Mouse (Mus musculus): ENCODE results near the gene Zfp277. TPM values are rescaled to one million over a fixed set of nuclear protein-coding genes. Genes with fewer than 3 reads are reported as not detected.

Gene Zfp277
- polyA plus RNA-seq, 1 experiment from 2014 or later: 38.9 TPM

DNA sequence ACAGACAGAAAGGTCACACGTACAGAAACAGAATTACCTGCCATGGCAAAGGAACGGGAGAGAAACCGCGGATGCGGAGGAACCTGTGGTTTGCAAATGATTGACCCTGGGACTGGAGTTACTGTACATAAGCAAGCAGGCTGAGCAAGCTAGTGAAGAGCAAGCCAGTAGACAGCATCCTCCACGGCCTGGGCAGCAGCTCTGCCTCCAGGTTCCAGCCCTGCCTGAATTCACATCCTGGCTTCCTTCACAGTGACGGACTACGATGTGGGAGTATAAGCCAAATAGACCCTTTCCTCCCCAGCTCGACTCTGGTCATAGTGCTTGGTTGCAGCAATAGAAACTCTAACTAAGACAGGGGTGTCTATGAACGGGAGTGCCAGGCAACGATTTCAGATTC lies 63.9 kb downstream of the Zfp277 start:
- WGBS: 85% methylated on average over 11 of the region's 11 CpGs
- Histone ChIP-seq H3K4me3 (no peak overlapping the region), H3K27ac (no peak overlapping the region), H3K27me3 (ENCODE audit: insufficient read depth, poor library complexity, severe bottlenecking) (no peaks in the 10 kb centered on the region), H3K9me3 (no peaks in the 10 kb centered on the region), H3K36me3 (no peaks in the 10 kb centered on the region), H3K4me1 (peaks cover 7% of the 10 kb centered on the region; the same call in 1 of the 2 replicates)
- no peak for DNase-seq (ENCODE audit: low spot score)

GRCm38 (mm10) chr12:40381173-40381801 lies 64.4 kb downstream of the Zfp277 start:
- DNase-seq (ENCODE audit: low spot score): no peak
- Histone ChIP-seq H3K4me1 (peaks cover 7% of the 10 kb centered on the region; the same call in 1 of the 2 replicates), H3K36me3 (no peaks in the 10 kb centered on the region), H3K27ac (no peak overlapping the region), H3K4me3 (no peak overlapping the region), H3K27me3 (ENCODE audit: insufficient read depth, poor library complexity, severe bottlenecking) (no peaks in the 10 kb centered on the region), H3K9me3 (no peaks in the 10 kb centered on the region)
- 85% methylated on average over 10 of the region's 10 CpGs for WGBS

DNA sequence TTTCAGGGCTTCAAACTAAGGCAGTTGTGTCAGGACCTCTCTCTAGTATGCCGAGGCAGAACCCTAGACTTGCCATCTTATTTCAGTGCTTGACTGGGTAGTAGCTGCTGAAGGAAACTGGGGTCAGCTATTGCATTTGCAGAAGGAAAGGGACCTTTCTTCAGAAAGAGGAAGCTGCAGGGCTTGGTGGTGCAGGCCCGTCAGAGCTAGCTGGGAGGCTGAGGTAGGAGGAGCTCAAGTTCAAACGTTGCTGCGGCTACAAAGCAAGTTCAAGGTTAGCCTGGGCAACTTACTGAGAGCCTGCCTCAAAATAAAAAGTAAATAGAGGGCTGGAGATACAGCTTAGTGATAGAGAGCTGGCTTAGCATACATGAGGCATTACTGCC lies 66.2 kb downstream of the Zfp277 start:
- WGBS: 86% methylated on average over 4 of the region's 4 CpGs
- Histone ChIP-seq H3K4me1 (peaks cover 7% of the 10 kb centered on the region; the same call in 1 of the 2 replicates), H3K4me3 (no peak overlapping the region), H3K36me3 (no peaks in the 10 kb centered on the region), H3K9me3 (no peaks in the 10 kb centered on the region), H3K27ac (no peak overlapping the region), H3K27me3 (ENCODE audit: insufficient read depth, poor library complexity, severe bottlenecking) (no peaks in the 10 kb centered on the region)
- no peak for DNase-seq (ENCODE audit: low spot score)

DNA sequence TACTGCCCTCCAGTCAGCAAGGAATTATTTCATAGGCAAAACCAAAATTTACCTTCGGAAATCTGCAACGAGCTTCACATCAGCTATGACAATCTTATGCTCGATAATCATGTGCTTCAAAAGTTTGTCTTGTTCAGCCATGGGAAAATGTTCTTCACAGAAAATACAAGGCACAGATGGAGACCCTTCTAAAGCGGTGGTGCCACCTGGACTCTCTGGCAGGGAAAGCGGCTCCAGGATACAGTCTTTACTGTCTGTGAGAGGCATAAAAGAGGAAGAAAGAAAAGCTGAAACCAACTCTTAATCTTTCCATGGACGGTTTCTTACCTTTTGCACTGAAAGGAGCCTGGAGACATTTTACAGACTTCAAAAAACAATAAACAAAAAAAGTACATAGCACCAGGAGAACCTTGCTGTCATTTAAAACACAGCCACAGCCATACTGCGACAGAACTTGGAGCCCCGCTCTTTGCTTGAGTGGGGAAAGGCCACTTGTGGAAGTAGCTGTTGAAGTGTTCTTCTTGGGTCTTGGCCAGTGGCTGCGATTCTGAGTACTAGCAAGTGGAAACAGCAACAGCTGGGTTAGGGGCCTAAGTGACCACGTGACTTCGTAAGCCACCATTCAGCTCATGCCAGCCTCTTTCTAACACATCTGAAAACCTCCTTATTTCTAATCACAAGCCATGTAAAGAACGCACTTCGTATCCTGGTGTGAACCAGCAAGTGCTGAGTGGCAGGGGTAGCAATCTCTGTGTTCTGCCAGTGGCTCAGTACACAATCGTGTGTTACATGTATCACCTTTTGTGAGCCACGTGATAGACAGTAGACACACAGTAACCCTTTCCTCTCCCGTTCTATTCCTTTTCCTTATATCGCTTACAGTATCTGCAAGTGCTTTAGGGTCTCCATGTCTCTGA lies 66.8 kb downstream of the Zfp277 start:
- Histone ChIP-seq H3K27ac (no peak overlapping the region), H3K4me1 (0 out of 2 replicates have a peak, but pooled peaks cover 3% of the 10 kb centered on the region), H3K4me3 (no peak overlapping the region), H3K27me3 (ENCODE audit: insufficient read depth, poor library complexity, severe bottlenecking) (no peaks in the 10 kb centered on the region), H3K9me3 (no peaks in the 10 kb centered on the region), H3K36me3 (no peaks in the 10 kb centered on the region)
- no peak for DNase-seq (ENCODE audit: low spot score)
- 77% methylated on average over 17 of the region's 17 CpGs for WGBS

DNA sequence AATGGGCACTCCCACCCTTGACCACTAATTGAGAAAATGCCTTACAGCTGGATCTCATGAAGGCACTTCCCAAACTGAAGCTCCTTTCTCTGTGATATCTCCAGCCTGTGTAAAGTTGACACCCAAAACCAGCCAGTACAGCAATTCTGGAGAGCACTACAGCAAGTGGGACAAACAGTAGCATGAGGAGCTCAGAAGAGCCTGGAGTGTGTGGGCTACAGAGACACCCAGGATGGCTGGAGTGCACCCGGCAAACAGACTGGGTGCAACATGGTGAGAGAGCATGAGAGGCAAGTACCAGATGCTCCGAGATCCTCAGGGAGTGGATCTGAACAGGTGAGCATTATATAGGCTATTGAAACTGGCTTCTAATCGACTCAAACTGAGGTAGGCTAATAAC lies 93.8 kb downstream of the Zfp277 start:
- WGBS: 88% methylated on average over 3 of the region's 3 CpGs
- Histone ChIP-seq H3K27ac (no peak overlapping the region), H3K36me3 (peaks cover 6% of the 10 kb centered on the region; the same call in 1 of the 2 replicates), H3K4me3 (no peak overlapping the region), H3K4me1 (no peaks in the 10 kb centered on the region), H3K27me3 (ENCODE audit: insufficient read depth, poor library complexity, severe bottlenecking) (no peaks in the 10 kb centered on the region), H3K9me3 (no peaks in the 10 kb centered on the region)
- DNase-seq (ENCODE audit: low spot score): no peak

GRCm38 (mm10) chr12:40348251-40348650 lies 97.5 kb downstream of the Zfp277 start:
- H3K4me3 ChIP-seq: no peak overlapping the region
- no peaks in the 10 kb centered on the region for H3K9me3 ChIP-seq
- no peaks in the 10 kb centered on the region for H3K27me3 ChIP-seq (ENCODE audit: insufficient read depth, poor library complexity, severe bottlenecking)
- peaks cover 6% of the 10 kb centered on the region; the same call in 1 of the 2 replicates for H3K36me3 ChIP-seq
- no peak for DNase-seq (ENCODE audit: low spot score)
- H3K4me1 ChIP-seq: no peaks in the 10 kb centered on the region
- no peak overlapping the region for H3K27ac ChIP-seq
- 79% methylated on average over 4 of the region's 4 CpGs for WGBS

- DNase-seq (ENCODE audit: low spot score): no peak
- no peaks in the 10 kb centered on the region for H3K9me3 ChIP-seq
- no peak overlapping the region for H3K4me3 ChIP-seq
- no peaks in the 10 kb centered on the region for H3K27me3 ChIP-seq (ENCODE audit: insufficient read depth, poor library complexity, severe bottlenecking)
- H3K4me1 ChIP-seq: no peaks in the 10 kb centered on the region
- H3K27ac ChIP-seq: no peak overlapping the region
- WGBS: 85% methylated on average over 10 of the region's 10 CpGs
- H3K36me3 ChIP-seq: peaks cover 6% of the 10 kb centered on the region; the same call in 1 of the 2 replicates
Observed at GRCm38 (mm10) chr12:40347060-40347698, 98.5 kb downstream of the Zfp277 start.

DNA sequence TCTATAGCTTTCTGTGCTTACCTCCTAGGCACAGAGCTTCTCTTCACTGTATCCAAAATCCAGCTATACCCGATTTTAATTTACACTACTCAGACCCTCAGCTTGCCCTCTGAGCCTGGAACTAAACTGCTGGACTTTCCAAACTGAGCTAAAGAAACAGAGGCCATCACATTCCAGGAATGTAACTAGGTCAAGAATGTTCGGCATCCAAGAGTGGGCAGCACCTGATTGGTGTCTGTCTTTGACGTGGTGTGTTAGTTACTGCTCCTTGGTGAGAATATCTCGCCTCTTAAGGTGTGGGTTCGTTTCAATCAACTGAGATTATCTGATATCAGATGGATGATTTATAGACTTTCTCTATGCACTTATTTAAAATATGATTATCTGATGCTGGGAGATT lies 104.3 kb downstream of the Zfp277 start:
- no peaks in the 10 kb centered on the region for H3K9me3 ChIP-seq
- DNase-seq (ENCODE audit: low spot score): no peak
- H3K4me1 ChIP-seq: peaks cover 21% of the 10 kb centered on the region

GRCm38 (mm10) chr12:40335303-40335702 lies 110.4 kb downstream of the Zfp277 start:
- Histone ChIP-seq H3K4me3 (no peak overlapping the region), H3K27ac (no peak overlapping the region), H3K4me1 (peaks cover 12% of the 10 kb centered on the region), H3K27me3 (ENCODE audit: insufficient read depth, poor library complexity, severe bottlenecking) (no peaks in the 10 kb centered on the region), H3K36me3 (0 out of 2 replicates have a peak, but pooled peaks cover 12% of the 10 kb centered on the region), H3K9me3 (no peaks in the 10 kb centered on the region)
- no peak for DNase-seq (ENCODE audit: low spot score)
- WGBS: 91% methylated on average over 3 of the region's 3 CpGs

More for the DNA sequence above, 104.3 kb downstream of the Zfp277 start:
- Histone ChIP-seq H3K27ac (peak overlapping the region; percentile 47; the same call in 1 of the 2 replicates), H3K4me3 (no peak overlapping the region), H3K27me3 (ENCODE audit: insufficient read depth, poor library complexity, severe bottlenecking) (no peaks in the 10 kb centered on the region), H3K36me3 (no peaks in the 10 kb centered on the region)
- WGBS: 32% methylated on average over 5 of the region's 5 CpGs

DNA sequence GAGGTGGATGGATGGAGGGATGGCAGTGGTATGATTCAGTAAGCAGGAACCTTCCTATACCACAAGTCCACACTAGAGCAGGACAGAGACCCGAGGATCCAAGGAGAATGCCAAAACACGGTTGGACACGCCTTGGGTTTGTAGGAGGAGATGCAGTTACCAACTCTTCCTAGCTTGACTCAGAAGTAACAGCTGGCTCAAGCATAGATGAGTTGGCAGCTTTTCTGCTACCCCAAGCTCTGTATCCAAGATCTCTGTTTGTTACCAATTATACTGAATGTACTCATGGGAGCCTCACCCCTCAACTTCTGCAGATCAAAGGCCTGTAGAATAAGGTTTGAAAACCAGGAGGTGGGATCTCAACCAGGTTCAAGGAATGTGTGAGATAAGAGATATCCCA lies 114.2 kb downstream of the Zfp277 start:
- no peaks in the 10 kb centered on the region for H3K4me1 ChIP-seq
- WGBS: 83% methylated on average over 3 of the region's 3 CpGs
- H3K36me3 ChIP-seq: 0 out of 2 replicates have a peak, but pooled peaks cover 12% of the 10 kb centered on the region
- DNase-seq (ENCODE audit: low spot score): no peak
- no peak overlapping the region for H3K4me3 ChIP-seq
- H3K27me3 ChIP-seq (ENCODE audit: insufficient read depth, poor library complexity, severe bottlenecking): no peaks in the 10 kb centered on the region
- no peak overlapping the region for H3K27ac ChIP-seq
- H3K9me3 ChIP-seq: no peaks in the 10 kb centered on the region

DNA sequence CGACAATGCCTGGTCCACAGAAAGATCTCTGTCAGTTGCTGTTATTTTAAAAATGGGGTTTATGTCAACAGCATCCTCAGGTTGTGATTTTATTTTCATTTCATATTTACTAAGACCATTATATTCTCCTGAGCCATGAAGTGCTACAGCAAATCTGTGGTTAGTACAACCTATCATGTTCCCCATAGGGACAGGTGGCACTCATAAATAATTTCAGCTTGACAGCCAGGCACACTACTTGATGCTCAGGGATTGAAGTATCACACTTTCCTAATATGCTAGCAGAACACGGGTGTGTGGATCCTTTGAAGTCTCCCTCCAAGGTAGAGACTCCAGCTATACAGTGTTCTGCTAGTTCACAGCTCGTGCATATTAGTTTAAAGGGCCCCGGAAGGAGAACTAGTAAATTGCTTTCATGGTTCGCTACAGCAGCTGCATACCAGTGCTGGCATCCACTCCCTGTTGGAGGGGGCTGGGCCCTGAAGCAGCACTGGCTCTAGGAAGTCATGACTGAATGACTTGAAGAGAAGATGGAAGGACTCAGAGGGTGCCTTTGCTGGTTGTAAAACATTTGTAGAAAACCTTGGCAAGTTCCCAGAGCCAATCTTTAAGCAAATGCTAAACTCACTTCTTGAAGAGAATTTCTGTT lies 118.6 kb downstream of the Zfp277 start:
- Histone ChIP-seq H3K36me3 (0 out of 2 replicates have a peak, but pooled peaks cover 8% of the 10 kb centered on the region), H3K27ac (no peak overlapping the region), H3K4me1 (0 out of 2 replicates have a peak, but pooled peaks cover 3% of the 10 kb centered on the region), H3K4me3 (no peak overlapping the region), H3K27me3 (ENCODE audit: insufficient read depth, poor library complexity, severe bottlenecking) (no peaks in the 10 kb centered on the region), H3K9me3 (no peaks in the 10 kb centered on the region)
- DNase-seq (ENCODE audit: low spot score): no peak
- WGBS: 72% methylated on average over 5 of the region's 5 CpGs

DNA sequence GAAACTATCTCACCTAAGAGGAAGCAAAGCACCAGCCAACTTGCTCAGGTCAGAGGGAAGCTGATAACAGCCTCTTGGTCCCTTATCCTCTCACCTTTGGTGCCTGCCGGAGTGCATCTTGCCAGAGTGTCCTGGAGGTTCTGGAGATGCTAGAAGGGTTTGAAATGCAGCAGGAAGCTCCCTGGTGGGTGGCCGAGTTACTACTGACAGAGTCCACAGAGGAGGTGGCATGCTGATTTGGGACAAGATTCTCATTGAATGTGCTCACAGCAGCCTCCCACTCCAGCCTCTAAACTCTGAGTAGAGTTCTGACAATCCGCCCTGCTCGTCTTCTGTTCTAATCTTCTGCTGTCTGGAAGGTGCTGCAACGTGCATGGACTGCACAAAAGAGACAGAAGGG lies 120.1 kb downstream of the Zfp277 start:
- Histone ChIP-seq H3K27me3 (ENCODE audit: insufficient read depth, poor library complexity, severe bottlenecking) (no peaks in the 10 kb centered on the region), H3K36me3 (peaks cover 9% of the 10 kb centered on the region), H3K4me1 (0 out of 2 replicates have a peak, but pooled peaks cover 3% of the 10 kb centered on the region), H3K27ac (no peak overlapping the region), H3K4me3 (no peak overlapping the region), H3K9me3 (no peaks in the 10 kb centered on the region)
- 71% methylated on average over 5 of the region's 5 CpGs for WGBS
- no peak for DNase-seq (ENCODE audit: low spot score)
